Mouse (Mus musculus): Measurements from ENCODE around the gene Prox1. TPM values are rescaled to one million over a fixed set of nuclear protein-coding genes. Genes with fewer than 3 reads are reported as not detected.

Prox1 gene
- total and polyA plus RNA-seq, 2 experiments, result 20.1 to 23.0 TPM

GRCm38 (mm10) chr1:190085703-190086102, 84.8 kb downstream of the Prox1 start:
- TF ChIP-seq CTCF (IDR thresholded peaks at IDR 0.05; ENCODE audit: low read depth, low read length) (no peak), POLR2A (IDR thresholded peaks at IDR 0.05; ENCODE audit: extremely low read depth, insufficient read depth, low read length) (no peak)
- no peak overlapping the region for H3K9ac ChIP-seq (ENCODE audit: low read depth, low read length)
- no peak overlapping the region for H3K4me3 ChIP-seq (ENCODE audit: insufficient read depth, low read depth, low read length)
- no peaks in the 10 kb centered on the region for H3K27me3 ChIP-seq (ENCODE audit: control insufficient read depth, insufficient read depth, low read length)
- WGBS, result 74% methylated on average over 7 of the region's 7 CpGs
- H3K36me3 ChIP-seq (ENCODE audit: control insufficient read depth, insufficient read depth, low read length), result no peaks in the 10 kb centered on the region
- no peaks in the 10 kb centered on the region for H3K4me1 ChIP-seq (ENCODE audit: control insufficient read depth, insufficient read depth, low read length)
- H3K27ac ChIP-seq (replicated peaks; ENCODE audit: insufficient read depth, low read depth, low read length), result no peak overlapping the region
- H3K79me2 ChIP-seq (ENCODE audit: control insufficient read depth, insufficient read depth, low read length), result no peaks in the 10 kb centered on the region
- no peak for DNase-seq (ENCODE audit: extremely low read depth, low read depth, low spot score)

DNA sequence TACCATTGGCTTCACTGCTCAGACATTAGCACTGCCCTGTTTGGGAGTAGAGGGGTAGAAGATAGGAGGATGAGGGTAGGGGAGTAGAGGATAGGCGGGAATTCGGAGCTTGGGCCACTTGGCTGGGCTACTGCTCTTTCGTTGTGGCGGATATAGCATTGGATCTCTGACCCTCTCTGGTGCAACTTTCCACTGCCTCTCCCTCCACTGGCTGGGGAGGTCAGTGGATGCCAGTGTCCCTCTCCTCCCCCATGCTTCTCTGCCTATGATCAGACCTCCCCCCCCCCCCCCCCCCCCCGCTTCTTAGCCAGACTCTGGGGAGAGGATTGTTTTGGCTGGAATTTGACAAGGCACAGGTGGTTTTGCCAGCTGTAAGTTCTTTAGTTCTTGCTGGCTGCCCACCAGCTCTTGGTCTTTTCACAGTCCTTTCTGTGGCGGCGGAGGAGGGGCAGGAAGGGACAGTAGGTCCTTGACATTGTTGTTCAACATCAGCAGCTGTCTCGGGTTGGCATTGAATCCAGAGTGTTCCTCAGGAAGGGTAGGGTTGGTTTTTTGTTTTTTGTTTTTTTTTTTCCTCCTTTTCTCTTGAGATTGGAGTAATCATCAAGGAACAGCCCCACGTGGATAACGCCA, 90.8 kb downstream of the Prox1 start:
- TF ChIP-seq POLR2A (IDR thresholded peaks at IDR 0.05; ENCODE audit: extremely low read depth, insufficient read depth, low read length) (no peak), CTCF (IDR thresholded peaks at IDR 0.05; ENCODE audit: low read depth, low read length) (no peak)
- 90% methylated on average over 10 of the region's 10 CpGs for WGBS

GRCm38 (mm10) chr1:190076601-190077000, 93.9 kb downstream of the Prox1 start:
- 0 out of 2 replicates have a peak overlapping the region, but pooled peaks have one; percentile 27 for H3K9ac ChIP-seq (ENCODE audit: low read depth, low read length)
- H3K4me1 ChIP-seq (ENCODE audit: control insufficient read depth, insufficient read depth, low read length), result peaks cover 4% of the 10 kb centered on the region
- no peak for TF ChIP-seq POLR2A (IDR thresholded peaks at IDR 0.05; ENCODE audit: extremely low read depth, insufficient read depth, low read length)
- TF ChIP-seq CTCF (IDR thresholded peaks at IDR 0.05; ENCODE audit: low read depth, low read length), result no peak
- no peaks in the 10 kb centered on the region for H3K27me3 ChIP-seq (ENCODE audit: control insufficient read depth, insufficient read depth, low read length)
- WGBS, result 54% methylated on average over 11 of the region's 11 CpGs
- H3K36me3 ChIP-seq (ENCODE audit: control insufficient read depth, insufficient read depth, low read length), result no peaks in the 10 kb centered on the region
- DNase-seq (ENCODE audit: extremely low read depth, low read depth, low spot score), result peak; percentile 56
- H3K27ac ChIP-seq (replicated peaks; ENCODE audit: insufficient read depth, low read depth, low read length), result 0 out of 2 replicates have a peak overlapping the region, but pooled peaks have one; percentile 17
- H3K4me3 ChIP-seq (ENCODE audit: insufficient read depth, low read depth, low read length), result no peak overlapping the region
- H3K79me2 ChIP-seq (ENCODE audit: control insufficient read depth, insufficient read depth, low read length), result no peaks in the 10 kb centered on the region

More for the DNA sequence above, 90.8 kb downstream of the Prox1 start:
- no peak overlapping the region for H3K27ac ChIP-seq (replicated peaks; ENCODE audit: insufficient read depth, low read depth, low read length)
- H3K4me3 ChIP-seq (ENCODE audit: insufficient read depth, low read depth, low read length), result no peak overlapping the region
- no peaks in the 10 kb centered on the region for H3K36me3 ChIP-seq (ENCODE audit: control insufficient read depth, insufficient read depth, low read length)
- no peaks in the 10 kb centered on the region for H3K27me3 ChIP-seq (ENCODE audit: control insufficient read depth, insufficient read depth, low read length)
- H3K9ac ChIP-seq (ENCODE audit: low read depth, low read length), result no peak overlapping the region
- no peaks in the 10 kb centered on the region for H3K79me2 ChIP-seq (ENCODE audit: control insufficient read depth, insufficient read depth, low read length)
- peaks cover 4% of the 10 kb centered on the region for H3K4me1 ChIP-seq (ENCODE audit: control insufficient read depth, insufficient read depth, low read length)
- no peak for DNase-seq (ENCODE audit: extremely low read depth, low read depth, low spot score)

Other genes starting within 250 kb of the Prox1 start
- 18.2 and 19.9 TPM in 2 replicates for gene Smyd2, start 248.4 kb downstream of the Prox1 start, total RNA-seq (2014; rRNA removed)
- gene Smyd2, start 248.4 kb downstream of the Prox1 start, polyA plus RNA-seq (2012; rRNA removed), result 27.7 and 33.5 TPM in 2 replicates

Data from liver, adult 2 months (tissue).